Mouse (Mus musculus) megakaryocyte, embryonic 14.5 days (primary cell): ENCODE results near the gene Zfp764.

Experiments
- FLI1 ChIP-seq: IDR thresholded peaks from 2 replicates; pipeline ENCODE4 v1.6.1; 2012; ENCODE audit warnings: low read length, inconsistent platforms, mixed read lengths
- GATA1 ChIP-seq: IDR thresholded peaks from 3 replicates; pipeline ENCODE4 v1.6.1; 2012; ENCODE audit warnings: mixed read lengths, low read length, inconsistent platforms, borderline replicate concordance

- TF ChIP-seq GATA1 (no peak), FLI1 (no peak)
Measured at GRCm38 (mm10) chr7:127371213-127371612, 35.4 kb downstream of the Zfp764 start.
